Mouse (Mus musculus): ENCODE results near the gene N4bp1.

The N4bp1 gene

DNA sequence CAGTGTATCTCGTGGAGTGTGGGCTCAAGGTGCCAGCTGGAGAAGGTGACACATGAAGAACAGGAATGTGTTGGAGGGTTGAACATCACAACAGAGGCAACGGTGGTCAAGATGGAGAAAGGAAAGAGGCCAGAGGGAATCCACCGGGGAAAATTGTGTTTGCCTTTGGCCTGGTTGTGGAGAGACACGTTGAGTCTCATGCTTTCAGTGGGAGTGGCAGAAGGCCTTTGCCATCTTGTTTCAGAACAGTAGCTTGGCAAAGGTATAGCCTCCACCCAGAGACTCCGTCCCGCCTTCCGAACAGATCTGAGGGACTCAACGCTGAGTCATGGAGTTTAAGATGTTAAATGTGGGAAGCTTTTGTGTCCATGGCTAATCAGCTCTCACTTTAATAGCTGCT is 119.4 kb downstream of the N4bp1 start:
- in situ Hi-C loops (cut with MboI), result no loop called here

DNA sequence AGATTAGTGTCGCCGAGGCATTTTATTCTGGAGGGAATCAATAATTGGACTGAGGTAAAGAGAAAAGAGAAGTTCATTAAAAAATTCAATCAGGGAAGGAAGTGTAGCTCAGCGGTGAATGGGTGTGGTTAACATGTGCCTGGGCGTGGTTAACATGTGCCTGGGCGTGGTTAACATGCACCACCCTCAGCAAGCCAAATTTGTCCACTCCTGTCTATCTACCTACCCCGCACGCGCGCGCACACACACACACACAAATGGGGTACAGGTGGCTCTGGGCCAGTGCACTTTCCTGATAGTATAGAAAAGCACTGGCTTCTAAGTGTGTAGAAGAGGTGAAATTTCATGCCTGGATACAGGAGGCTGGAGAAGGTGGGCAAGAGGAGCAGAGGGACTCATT is 119.9 kb downstream of the N4bp1 start:
- in situ Hi-C loops (cut with MboI), result no loop called here

- in situ Hi-C loops (cut with MboI), result no loop called here
Measured at GRCm38 (mm10) chr8:86762806-86763205, 122.3 kb downstream of the N4bp1 start.

- in situ Hi-C loops (cut with MboI), result no loop called here
Measured at GRCm38 (mm10) chr8:86760746-86761145, 124.3 kb downstream of the N4bp1 start.

- in situ Hi-C loops (cut with MboI), result no loop called here
Measured at GRCm38 (mm10) chr8:86759090-86759491, 126.0 kb downstream of the N4bp1 start.

DNA sequence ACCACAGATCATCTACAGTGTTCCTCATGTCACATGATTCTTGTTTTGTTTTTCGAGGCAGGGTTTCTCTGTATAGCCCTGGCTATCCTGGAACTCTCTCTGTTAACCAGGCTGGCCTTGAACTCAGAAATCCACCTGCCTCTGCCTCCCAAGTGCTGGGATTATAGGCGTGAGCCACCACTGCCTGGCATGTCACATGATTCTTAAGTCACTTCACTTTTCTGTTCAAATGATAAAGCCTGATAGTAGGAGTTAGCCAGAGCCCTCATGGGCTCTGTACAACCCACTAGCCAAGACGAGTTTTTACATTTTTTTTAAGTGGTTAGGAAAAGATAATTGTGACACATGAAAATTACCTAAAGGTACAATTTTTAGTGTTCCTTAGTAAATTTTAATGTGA is 126.4 kb downstream of the N4bp1 start:
- in situ Hi-C loops (cut with MboI), result no loop called here

All from mature B cell (primary cell).